21 mouse cellular contexts compared by ENCODE assay signal in genomic region chr1:179864537-179865226, GRCm38 (mm10).
DNase-seq lines count a peak whose midpoint lies in the region; ATAC-seq and TF ChIP-seq lines count a peak whose summit lies in the region.
"Had no signal": no experiment of that assay in that cellular context is flagged by ENCODE, and none has a peak within 500 bp of the region (broad histone marks: within the 10 kb centered on the region; RNA-seq: fewer than 3 reads in every experiment).

No protein-coding gene starts in this region.

- no peak overlapping the region for H3K4me2 ChIP-seq in midbrain, embryonic 11.5 days
- no peak overlapping the region for H3K4me2 ChIP-seq in midbrain, embryonic 13.5 days (replicated peaks)
- H3K4me2 ChIP-seq in liver, embryonic 12.5 days = peak overlapping the region; percentile 17; the same call in 1 of the 2 replicates
- no peak overlapping the region for H3K4me2 ChIP-seq in liver, postnatal 0 days (ENCODE audit: low read depth, low read length)
- H3K4me2 ChIP-seq: embryonic facial prominence, embryonic 12.5 days; embryonic facial prominence, embryonic 15.5 days; forebrain, embryonic 15.5 days; heart, embryonic 13.5 days; hindbrain, embryonic 13.5 days had no signal

- H3K4me1 ChIP-seq in heart, adult 2 months (ENCODE audit: control insufficient read depth, insufficient read depth, low read length) = peaks cover 19% of the 10 kb centered on the region
- H3K4me1 ChIP-seq in midbrain, embryonic 11.5 days (ENCODE audit: control insufficient read depth, insufficient read depth, low read length) = no peaks in the 10 kb centered on the region
- no peaks in the 10 kb centered on the region for H3K4me1 ChIP-seq in midbrain, embryonic 13.5 days (replicated peaks)
- H3K4me1 ChIP-seq in liver, embryonic 12.5 days = peaks cover 54% of the 10 kb centered on the region
- H3K4me1 ChIP-seq in liver, postnatal 0 days (ENCODE audit: insufficient read depth) = peaks cover 3% of the 10 kb centered on the region; the same call in 1 of the 2 replicates
- H3K4me1 ChIP-seq: embryonic facial prominence, embryonic 12.5 days; forebrain, embryonic 15.5 days had no signal

- TF ChIP-seq POLR2A in heart, adult 2 months (IDR thresholded peaks at IDR 0.05; ENCODE audit: insufficient read depth, low read depth, low read length) = no peak

- peak overlapping the region; percentile 82 for H3K27ac ChIP-seq in heart, adult 2 months
- H3K27ac ChIP-seq in midbrain, embryonic 11.5 days (ENCODE audit: low read depth, low read length) = no peak overlapping the region
- no peak overlapping the region for H3K27ac ChIP-seq in midbrain, embryonic 13.5 days
- no peak overlapping the region; the same call in 1 of the 2 replicates for H3K27ac ChIP-seq in liver, embryonic 12.5 days
- 0 out of 2 replicates have a peak overlapping the region, but pooled peaks have one; percentile 3 for H3K27ac ChIP-seq in liver, postnatal 0 days (ENCODE audit: low read depth)
- H3K27ac ChIP-seq in left cerebral cortex, adult 2 months = no peak overlapping the region
- H3K27ac ChIP-seq: embryonic facial prominence, embryonic 12.5 days; embryonic facial prominence, embryonic 15.5 days; forebrain, embryonic 15.5 days; hindbrain, embryonic 13.5 days had no signal

- 76% methylated on average over 5 of the region's 5 CpGs for WGBS in heart, adult 2 months
- WGBS in midbrain, embryonic 11.5 days = 87% methylated on average over 5 of the region's 5 CpGs
- WGBS in midbrain, embryonic 13.5 days = 91% methylated on average over 5 of the region's 5 CpGs
- 55% methylated on average over 5 of the region's 5 CpGs for WGBS in liver, embryonic 12.5 days (ENCODE audit: insufficient replicate concordance)
- 69% methylated on average over 5 of the region's 5 CpGs for WGBS in liver, postnatal 0 days (ENCODE audit: insufficient replicate concordance)

- ATAC-seq in midbrain, embryonic 11.5 days (ENCODE audit: low FRiP score) = no peak
- no peak for ATAC-seq in midbrain, embryonic 13.5 days
- peak; percentile 69 for ATAC-seq in liver, embryonic 12.5 days
- ATAC-seq in liver, postnatal 0 days = no peak
- ATAC-seq: CD4-positive, CD25-positive, alpha-beta regulatory T cell, adult 4 months; forebrain, embryonic 15.5 days; hindbrain, embryonic 16.5 days had no signal

- no peaks in the 10 kb centered on the region for H3K9me3 ChIP-seq in midbrain, embryonic 11.5 days (ENCODE audit: control insufficient read depth, low read length)
- H3K9me3 ChIP-seq in midbrain, embryonic 13.5 days = no peaks in the 10 kb centered on the region
- H3K9me3 ChIP-seq in liver, embryonic 12.5 days (replicated peaks) = no peaks in the 10 kb centered on the region
- no peaks in the 10 kb centered on the region for H3K9me3 ChIP-seq in liver, postnatal 0 days (ENCODE audit: low read length)
- H3K9me3 ChIP-seq: embryonic facial prominence, embryonic 12.5 days; embryonic facial prominence, embryonic 15.5 days; forebrain, embryonic 15.5 days; heart, embryonic 10.5 days; heart, embryonic 13.5 days; hindbrain, embryonic 10.5 days; hindbrain, embryonic 13.5 days had no signal

- H3K9ac ChIP-seq in heart, adult 2 months (ENCODE audit: low read depth, low read length) = no peak overlapping the region
- H3K9ac ChIP-seq in midbrain, embryonic 11.5 days (ENCODE audit: low read length) = no peak overlapping the region
- H3K9ac ChIP-seq in midbrain, embryonic 13.5 days (replicated peaks) = no peak overlapping the region
- H3K9ac ChIP-seq in liver, embryonic 12.5 days = no peak overlapping the region
- no peak overlapping the region for H3K9ac ChIP-seq in liver, postnatal 0 days (replicated peaks)
- H3K9ac ChIP-seq: embryonic facial prominence, embryonic 12.5 days; embryonic facial prominence, embryonic 15.5 days; forebrain, embryonic 15.5 days; heart, embryonic 13.5 days; hindbrain, embryonic 13.5 days had no signal

- TF ChIP-seq EP300 in heart, adult 2 months (IDR thresholded peaks at IDR 0.05; ENCODE audit: insufficient read depth, low read depth, low read length) = no peak
- no peak for TF ChIP-seq EP300 in liver, postnatal 0 days (IDR thresholded peaks at IDR 0.05; ENCODE audit: low read depth)

- intact Hi-C loops in heart, adult 2 months (cut with DNase I) = loop anchor here (5.0 kb wide), 2 partner anchors 308 to 348 kb away; no protein-coding TSS in a partner anchor
- intact Hi-C loops in heart, postnatal 25 days (cut with DNase I) = loop anchor here (5.0 kb wide), 1 partner anchor 93 kb away; no protein-coding TSS in a partner anchor
- intact Hi-C loops in left cerebral cortex, adult 2 months (cut with DNase I) = no loop called here

- H3K4me3 ChIP-seq in heart, adult 2 months = no peak overlapping the region
- H3K4me3 ChIP-seq in midbrain, embryonic 11.5 days (ENCODE audit: low read depth, low read length) = no peak overlapping the region
- H3K4me3 ChIP-seq in midbrain, embryonic 13.5 days (replicated peaks) = no peak overlapping the region
- H3K4me3 ChIP-seq in liver, embryonic 12.5 days = no peak overlapping the region
- H3K4me3 ChIP-seq in liver, postnatal 0 days (ENCODE audit: low read depth, low read length) = no peak overlapping the region
- no peak overlapping the region for H3K4me3 ChIP-seq in left cerebral cortex, adult 2 months
- H3K4me3 ChIP-seq: embryonic facial prominence, embryonic 12.5 days; embryonic facial prominence, embryonic 15.5 days; forebrain, embryonic 15.5 days; heart, embryonic 10.5 days; heart, embryonic 13.5 days; hindbrain, embryonic 10.5 days; hindbrain, embryonic 13.5 days had no signal

- H3K36me3 ChIP-seq in heart, adult 2 months (ENCODE audit: control insufficient read depth, insufficient read depth, low read length) = no peaks in the 10 kb centered on the region; the same call in 1 of the 2 replicates
- H3K36me3 ChIP-seq in midbrain, embryonic 11.5 days (ENCODE audit: control insufficient read depth, insufficient read depth, low read length) = no peaks in the 10 kb centered on the region
- no peaks in the 10 kb centered on the region for H3K36me3 ChIP-seq in midbrain, embryonic 13.5 days
- no peaks in the 10 kb centered on the region for H3K36me3 ChIP-seq in liver, embryonic 12.5 days
- no peaks in the 10 kb centered on the region for H3K36me3 ChIP-seq in liver, postnatal 0 days (replicated peaks; ENCODE audit: insufficient read depth, low read length)
- H3K36me3 ChIP-seq: embryonic facial prominence, embryonic 12.5 days; embryonic facial prominence, embryonic 15.5 days; forebrain, embryonic 15.5 days; heart, embryonic 10.5 days; heart, embryonic 13.5 days; hindbrain, embryonic 10.5 days; hindbrain, embryonic 13.5 days had no signal

- no peak for TF ChIP-seq CTCF in heart, adult 2 months (IDR thresholded peaks at IDR 0.05)
- TF ChIP-seq CTCF in liver, postnatal 0 days (IDR thresholded peaks at IDR 0.05; ENCODE audit: low read depth) = no peak
- no peak for TF ChIP-seq CTCF in left cerebral cortex, adult 2 months (IDR thresholded peaks at IDR 0.05)

- no peaks in the 10 kb centered on the region for H3K79me2 ChIP-seq in heart, adult 2 months (replicated peaks; ENCODE audit: control insufficient read depth, insufficient read depth, low read length)

- no peaks in the 10 kb centered on the region; the same call in 1 of the 2 replicates for H3K27me3 ChIP-seq in heart, adult 2 months (ENCODE audit: control insufficient read depth, insufficient read depth, low read length)
- no peaks in the 10 kb centered on the region for H3K27me3 ChIP-seq in midbrain, embryonic 11.5 days (ENCODE audit: control insufficient read depth, insufficient read depth, low read length)
- H3K27me3 ChIP-seq in midbrain, embryonic 13.5 days = no peaks in the 10 kb centered on the region
- no peaks in the 10 kb centered on the region for H3K27me3 ChIP-seq in liver, embryonic 12.5 days (replicated peaks)
- H3K27me3 ChIP-seq in liver, postnatal 0 days (ENCODE audit: insufficient read depth, low read length) = no peaks in the 10 kb centered on the region
- H3K27me3 ChIP-seq: embryonic facial prominence, embryonic 12.5 days; embryonic facial prominence, embryonic 15.5 days; forebrain, embryonic 15.5 days; heart, embryonic 13.5 days; hindbrain, embryonic 13.5 days had no signal

- DNase-seq in heart, adult 2 months = no peak
- no peak for DNase-seq in heart, postnatal 25 days (ENCODE audit: low spot score)
- peak; percentile 37 for DNase-seq in midbrain, embryonic 11.5 days (ENCODE audit: low spot score, missing footprints)
- DNase-seq in liver, postnatal 0 days = no peak
- no peak for DNase-seq in left cerebral cortex, adult 2 months (ENCODE audit: extremely low spot score in 1 of 2, low spot score in 2 of 2)
- DNase-seq in cerebellum, adult 9-10 months = no peak
- DNase-seq: cerebellum, adult 18-20 months; cerebellum, adult 9-11 months; cerebellum, postnatal 25 days; gastrocnemius, postnatal 10 days had no signal

Comparison
In these comparisons a context has a peak if more than half of its experiments do, and no peak if none do; other contexts are left out.
1. H3K27ac ChIP-seq: peak in heart, adult 2 months (single experiment) and liver, postnatal 0 days (single experiment); none in midbrain, embryonic 11.5 days (single experiment), midbrain, embryonic 13.5 days (single experiment), liver, embryonic 12.5 days (single experiment) and left cerebral cortex, adult 2 months (single experiment).